Mouse (Mus musculus) frontal cortex, postnatal 10 days (tissue): ENCODE measurements around the gene Polr3h.

Experiments used
- DNase-seq, 2 experiments: peaks; one replicate each; pipeline ENCODE4 v3.0.0; 2022; ENCODE audit warnings: low spot score in 2 of 2, mixed read lengths in 1 of 2

The Polr3h gene

DNA sequence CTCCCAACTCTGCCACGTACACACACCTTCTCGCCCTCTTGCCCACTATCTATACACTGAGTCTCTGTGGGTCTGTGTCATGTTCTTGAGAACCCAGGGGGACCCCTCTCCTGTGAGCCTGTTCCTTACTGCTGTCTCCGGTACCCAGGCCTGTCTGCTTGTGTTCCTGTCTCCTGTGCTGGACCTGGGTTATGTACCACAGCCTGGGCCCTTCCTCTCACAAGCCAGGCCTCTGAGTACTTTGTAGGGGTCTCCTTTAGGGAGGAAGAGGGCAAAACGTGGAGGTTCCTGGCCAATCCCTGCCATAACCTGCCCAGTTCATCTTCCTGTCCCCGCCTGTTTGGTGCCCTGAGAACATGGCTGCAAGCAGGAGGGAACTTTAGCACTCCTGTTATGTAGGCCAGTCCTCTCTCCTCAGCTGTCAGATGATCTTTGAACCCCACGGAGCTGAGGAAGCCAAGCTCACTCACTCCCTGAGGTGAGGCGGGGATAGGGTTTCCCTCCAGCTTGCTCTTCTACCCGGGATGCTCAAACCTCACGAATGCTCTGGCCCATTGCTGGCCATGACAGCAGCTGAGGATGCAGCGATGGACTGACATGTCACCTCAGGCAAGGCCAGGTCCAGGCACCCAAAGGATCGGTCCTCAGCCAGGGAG, 23.6 kb upstream of the Polr3h start:
- DNase-seq, result no peak

GRCm38 (mm10) chr15:81949076-81949475, 23.0 kb upstream of the Polr3h start:
- no peak for DNase-seq

GRCm38 (mm10) chr15:81943176-81943749, 17.2 kb upstream of the Polr3h start:
- DNase-seq, result no peak

DNA sequence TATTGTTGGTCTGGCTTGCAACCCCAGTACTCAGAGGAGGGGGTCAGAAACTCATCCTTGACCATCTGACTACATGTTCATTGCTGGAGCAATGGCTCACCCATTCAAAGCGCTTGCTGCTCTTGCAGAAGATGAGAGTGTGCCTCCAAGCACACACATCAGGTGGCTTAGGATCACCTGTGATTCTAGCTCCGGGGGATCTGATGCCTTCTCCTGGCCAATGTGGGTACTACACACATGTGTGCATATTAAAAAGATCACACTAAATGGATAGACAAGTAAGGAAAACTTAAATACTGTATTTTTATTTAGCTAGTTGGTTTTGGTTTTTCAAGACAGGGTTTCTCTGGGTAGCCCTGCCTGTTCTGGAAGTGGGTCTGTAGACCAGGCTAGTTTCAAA, 15.0 kb upstream of the Polr3h start:
- no peak for DNase-seq

DNA sequence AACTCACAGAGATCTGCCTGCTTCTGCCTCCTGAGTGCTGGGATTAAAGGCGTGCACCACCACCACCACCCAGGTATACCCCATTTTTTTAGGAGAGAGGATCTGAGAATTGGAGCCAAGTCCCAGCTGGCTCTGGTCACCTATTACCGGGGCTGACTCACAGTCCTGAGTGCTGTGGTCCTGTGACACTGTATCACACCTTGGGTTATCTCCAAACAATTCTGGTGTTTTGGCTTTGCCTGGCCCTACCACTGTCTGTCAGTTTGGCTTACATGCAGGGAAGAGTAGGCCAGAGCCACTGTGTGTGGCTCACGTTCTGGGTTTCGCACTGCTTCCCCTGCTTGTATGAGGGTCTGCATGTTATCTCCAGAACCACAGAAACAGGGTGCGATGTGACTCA, 14.2 kb upstream of the Polr3h start:
- no peak for DNase-seq

- DNase-seq, result no peak
Measured at GRCm38 (mm10) chr15:81939774-81940173, 13.7 kb upstream of the Polr3h start.

DNA sequence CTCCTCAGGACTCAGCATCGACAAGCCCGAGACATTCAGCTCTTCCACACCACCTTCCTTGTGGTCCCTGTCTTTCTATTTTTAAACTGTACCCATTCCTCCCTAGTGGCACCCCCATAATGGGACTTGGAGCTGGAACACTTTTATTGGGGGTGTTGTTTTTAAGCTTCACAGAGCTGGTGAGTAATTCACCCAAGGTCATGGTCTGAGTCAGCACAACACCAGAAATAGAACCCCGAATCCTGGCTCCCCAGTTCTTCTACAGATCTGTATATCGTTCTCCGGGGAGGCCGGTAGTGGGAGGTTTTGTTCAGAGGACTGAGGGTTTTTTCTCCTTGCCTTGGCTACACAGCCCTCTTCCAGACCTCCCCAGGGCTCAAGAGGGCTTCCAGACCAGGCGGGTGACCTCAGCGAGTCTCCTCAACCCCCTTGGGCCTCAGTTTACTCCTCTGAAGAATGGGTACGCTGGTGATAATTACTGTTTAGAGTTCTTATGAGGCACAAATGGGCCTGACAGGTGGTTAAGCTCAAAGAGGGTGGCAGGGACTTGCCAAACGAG, 13.2 kb upstream of the Polr3h start:
- DNase-seq, result no peak

DNA sequence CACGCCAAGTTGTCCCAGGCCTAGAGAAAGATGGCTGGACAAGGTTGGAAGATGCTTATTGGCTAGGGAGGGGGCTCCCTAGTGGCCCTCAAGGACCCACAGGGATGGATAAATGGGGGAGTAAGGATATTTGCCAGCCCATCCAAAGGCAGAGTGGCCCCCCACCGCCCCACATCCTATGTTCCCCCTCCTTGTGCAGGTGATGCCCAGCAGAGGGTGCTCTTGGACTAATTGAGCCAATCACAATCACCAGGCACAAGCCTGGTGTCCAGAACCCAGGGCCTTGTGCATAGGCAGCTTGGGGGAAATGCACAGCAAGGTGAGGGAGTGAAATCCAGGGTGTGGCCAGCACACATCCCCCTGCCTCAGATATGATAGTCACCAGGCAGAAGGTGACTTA, 12.2 kb upstream of the Polr3h start:
- DNase-seq, result peak in 1 of 2 experiments; percentile 51

GRCm38 (mm10) chr15:81937098-81937972, 11.3 kb upstream of the Polr3h start:
- DNase-seq, result peak; percentile 70 to 83

- peak in 1 of 2 experiments; percentile 69 for DNase-seq
Measured at GRCm38 (mm10) chr15:81936679-81937078, 10.6 kb upstream of the Polr3h start, which contains the start of gene Csdc2. Gene Csdc2, plus strand, starts transcription at chr15:81936759.

- DNase-seq, result no peak
Measured at GRCm38 (mm10) chr15:81935869-81936637, 10.0 kb upstream of the Polr3h start.

DNA sequence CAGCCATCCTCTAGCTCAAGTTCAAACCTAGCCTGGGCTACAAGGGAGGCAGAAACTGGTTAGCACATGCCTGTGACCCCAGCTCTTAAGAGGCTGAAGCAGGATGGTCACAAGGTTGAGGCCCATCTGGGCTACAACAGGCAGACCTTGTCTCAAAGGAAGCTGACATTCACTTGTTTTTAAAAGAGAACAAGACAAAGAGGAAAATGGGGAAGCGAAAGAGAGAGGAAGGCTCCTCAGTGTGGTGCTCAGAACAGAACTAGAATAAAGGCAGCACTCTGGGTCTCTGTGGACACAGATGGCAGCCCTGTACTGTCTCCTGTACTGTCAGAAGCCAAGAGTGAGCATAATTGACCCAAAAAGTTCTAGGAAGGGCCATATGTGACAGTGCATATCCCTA, 7.9 kb upstream of the Polr3h start:
- DNase-seq, result no peak

DNA sequence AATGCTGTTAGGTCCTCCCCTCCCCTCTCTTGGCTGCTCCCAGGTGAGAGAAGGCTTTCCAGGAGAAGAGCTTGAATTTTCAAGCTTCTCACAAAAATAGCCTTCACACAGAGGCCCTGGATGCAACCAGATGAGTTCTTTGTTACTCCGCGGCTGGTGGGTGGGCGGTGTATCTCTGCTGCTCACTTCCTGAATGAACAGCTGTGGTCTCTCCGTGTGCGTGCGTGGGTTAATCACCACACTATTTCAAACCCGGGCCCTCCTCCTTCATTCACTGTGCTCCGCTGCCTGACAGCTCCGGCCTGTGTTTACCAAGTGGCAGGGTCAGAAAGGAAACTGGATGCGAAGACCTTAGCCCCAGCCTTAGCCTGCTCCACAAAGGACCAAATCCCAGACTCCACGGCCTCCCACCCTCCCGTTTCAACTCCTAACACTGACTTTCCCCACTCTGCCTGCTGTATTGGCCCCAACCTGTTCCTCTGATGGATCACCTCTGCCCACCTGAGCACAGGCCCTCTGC, 7.0 kb upstream of the Polr3h start:
- peak; percentile 48 to 60 for DNase-seq

DNA sequence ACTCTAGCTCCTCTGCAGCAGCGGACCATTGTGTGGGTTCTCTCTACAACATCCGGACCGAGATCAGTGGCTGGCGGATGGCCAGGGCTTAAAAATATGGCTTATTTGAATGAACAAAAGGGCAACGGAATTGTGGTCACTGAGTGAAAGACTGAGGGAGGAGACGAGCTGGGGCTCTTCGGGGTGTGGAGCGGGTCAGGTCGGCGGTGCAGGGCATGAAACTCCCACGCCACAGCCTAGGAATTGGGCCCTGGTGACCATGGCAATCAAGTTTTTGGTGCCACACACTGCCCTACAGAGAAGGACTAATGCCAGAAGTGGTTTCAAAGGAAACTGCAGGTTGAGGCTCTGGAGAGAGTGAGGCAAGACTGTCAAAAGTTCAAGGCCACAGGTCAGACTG, 2.2 kb upstream of the Polr3h start:
- DNase-seq, result no peak

DNA sequence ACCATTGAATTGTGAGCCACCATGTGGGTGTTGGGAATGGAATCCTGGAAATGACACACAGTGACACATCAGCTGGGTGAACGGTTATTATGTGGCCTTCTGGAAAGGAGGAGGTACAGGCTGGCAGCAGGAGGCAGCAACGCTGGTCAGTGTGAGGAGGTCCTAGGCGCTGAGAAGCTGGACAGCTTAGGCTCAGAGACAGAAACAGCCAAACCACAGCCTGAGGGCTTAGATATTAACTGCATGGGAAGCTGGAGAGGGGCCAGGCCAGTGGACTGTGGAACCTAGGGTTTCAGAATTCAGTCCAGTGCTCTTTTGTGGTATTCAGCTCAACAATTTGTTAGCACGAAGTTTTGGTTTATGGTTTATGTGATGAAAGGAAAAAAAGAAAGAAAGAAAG, 1.7 kb upstream of the Polr3h start:
- no peak for DNase-seq

DNA sequence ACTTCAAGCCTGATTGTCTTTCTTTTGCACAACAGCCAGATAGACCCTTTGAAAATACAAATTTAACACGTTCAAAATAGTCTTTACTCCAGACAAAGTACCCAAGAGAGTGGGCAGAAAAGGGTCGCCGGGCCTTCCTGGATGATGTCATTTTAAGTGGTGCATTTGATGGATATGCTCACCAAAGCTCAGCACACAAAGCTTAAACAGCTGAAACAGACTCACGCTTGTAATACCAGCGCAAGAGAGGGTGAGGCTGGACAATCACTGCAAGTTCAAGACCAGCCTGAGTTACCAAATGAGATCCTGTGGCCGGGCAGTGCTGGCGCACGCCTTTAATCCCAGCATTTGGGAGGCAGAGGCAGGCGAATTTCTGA, 394 bp upstream of the Polr3h start:
- no peak for DNase-seq

DNA sequence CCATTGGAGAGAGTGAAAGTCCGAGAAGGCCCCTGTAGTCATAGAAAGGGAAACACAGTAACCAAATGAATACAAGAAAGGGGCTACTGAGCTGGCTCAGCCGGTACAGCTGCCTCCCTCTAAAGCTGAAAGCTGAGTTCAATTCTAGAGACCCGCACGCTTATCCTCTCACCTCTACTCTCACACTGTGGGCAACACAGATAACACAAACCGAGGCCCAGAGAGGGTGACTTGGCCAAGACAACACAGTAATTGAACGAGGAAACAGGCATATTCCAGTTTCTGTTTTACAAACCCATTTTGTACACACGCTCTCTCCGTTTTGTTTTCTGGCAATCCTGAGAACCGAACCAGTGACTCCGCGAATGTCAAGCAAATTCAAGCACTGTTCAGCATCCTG, 1.1 kb downstream of the Polr3h start:
- no peak for DNase-seq

- DNase-seq, result no peak
Measured at GRCm38 (mm10) chr15:81921255-81921654, 4.8 kb downstream of the Polr3h start.

- DNase-seq, result peak in 1 of 2 experiments; percentile 44
Measured at GRCm38 (mm10) chr15:81920546-81921217, 5.4 kb downstream of the Polr3h start.

- DNase-seq, result no peak
Measured at GRCm38 (mm10) chr15:81919062-81919461, 7.0 kb downstream of the Polr3h start.
